Mouse (Mus musculus): ENCODE results near the gene Ly6g6f. TPM values are rescaled to one million over a fixed set of nuclear protein-coding genes. Genes with fewer than 3 reads are reported as not detected.
"Not testable (repeated sequence)": the region's sequence is repeated elsewhere in the genome, so short reads cannot be mapped to it uniquely, and the experiment has no call there.

Gene Ly6g6f
- polyA plus RNA-seq, 1 experiment, result 0.08 TPM

DNA sequence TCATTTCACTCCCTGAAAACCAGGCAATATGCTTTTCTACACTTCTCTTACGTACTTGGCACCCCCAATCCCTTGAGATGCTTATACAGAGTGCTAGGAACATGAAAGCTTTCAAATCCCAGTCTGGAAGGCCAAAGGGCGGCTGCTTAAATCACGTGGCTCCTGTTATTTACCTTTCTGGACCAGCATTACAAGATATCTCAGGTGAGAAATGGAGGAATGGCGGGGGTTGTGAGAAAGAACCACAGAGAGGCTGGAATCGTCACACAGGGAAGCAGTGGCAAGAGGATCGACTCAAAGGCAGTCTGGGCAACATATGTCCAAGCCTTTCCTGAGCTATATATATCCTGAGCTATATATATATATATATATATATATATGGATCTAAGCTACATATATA, 40.2 kb upstream of the Ly6g6f start:
- TF ChIP-seq TAL1 (IDR thresholded peaks at IDR 0.05; ENCODE audit: low read length) (no peak), GATA1 (IDR thresholded peaks at IDR 0.05; ENCODE audit: low read length) (no peak)
- no peaks in the 10 kb centered on the region for H3K27me3 ChIP-seq (ENCODE audit: control insufficient read depth)
- no peaks in the 10 kb centered on the region for H3K9me3 ChIP-seq (ENCODE audit: control insufficient read depth, low read length)
- peaks cover 50% of the 10 kb centered on the region for H3K36me3 ChIP-seq (ENCODE audit: control insufficient read depth)
- H3K4me3 ChIP-seq (replicated peaks), result peak overlapping the region; percentile 63
- peaks cover 64% of the 10 kb centered on the region for H3K4me1 ChIP-seq (ENCODE audit: control insufficient read depth)

DNA sequence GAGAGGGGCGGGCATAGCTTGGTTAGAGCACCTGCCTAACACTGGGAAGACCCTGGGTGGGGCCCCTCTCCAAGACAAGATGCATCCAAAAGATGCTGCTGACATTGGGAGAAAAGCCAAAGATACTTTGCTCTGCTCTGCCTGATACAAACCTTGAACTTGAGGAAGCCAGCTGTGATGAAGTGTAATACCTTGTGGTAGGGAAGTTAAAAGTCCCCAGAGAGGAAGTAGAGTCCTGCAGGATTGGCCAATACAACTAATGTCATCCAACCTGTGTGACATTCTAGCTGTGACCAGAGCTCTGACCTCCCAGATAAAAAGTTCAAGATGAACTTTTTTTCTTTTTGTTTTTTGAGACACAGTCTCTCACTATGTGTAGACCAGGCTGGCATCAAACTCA, 39.7 kb upstream of the Ly6g6f start:
- TF ChIP-seq GATA1 (IDR thresholded peaks at IDR 0.05; ENCODE audit: low read length), result no peak
- no peak for TF ChIP-seq TAL1 (IDR thresholded peaks at IDR 0.05; ENCODE audit: low read length)

DNA sequence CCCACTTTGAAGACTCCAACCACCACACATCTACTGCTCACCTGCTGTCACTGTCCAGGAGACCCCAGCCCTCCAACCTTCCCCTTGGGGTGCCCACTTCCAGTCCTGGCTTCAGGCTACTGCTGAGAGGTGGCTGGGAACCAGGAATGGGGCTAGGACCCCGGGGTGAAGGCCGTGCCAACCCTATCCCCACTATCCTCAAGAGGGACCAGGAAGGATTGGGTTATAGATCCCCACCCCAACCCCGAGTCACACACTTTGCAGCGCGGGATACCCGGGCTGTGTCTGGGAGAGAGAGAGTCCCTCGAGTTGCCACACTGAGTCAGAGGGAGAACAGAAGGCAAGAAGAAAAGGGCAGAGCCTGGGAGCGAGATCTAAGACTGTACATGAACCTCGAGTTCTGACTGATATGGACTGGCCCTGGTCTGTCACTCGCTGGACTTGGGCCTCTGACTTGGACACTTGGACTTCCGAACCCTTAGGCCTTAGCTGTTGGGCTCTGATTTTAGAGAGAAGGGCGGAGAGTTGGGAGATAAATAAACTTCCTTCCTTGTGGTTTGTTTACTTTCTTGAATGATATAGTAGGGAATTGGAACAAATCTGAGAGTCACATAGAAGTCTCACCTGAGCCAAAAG, 39.0 kb upstream of the Ly6g6f start:
- not testable (repeated sequence) for H3K27me3 ChIP-seq (ENCODE audit: control insufficient read depth); H3K4me3 ChIP-seq (replicated peaks); H3K9me3 ChIP-seq (ENCODE audit: control insufficient read depth, low read length)
- H3K4me1 ChIP-seq (ENCODE audit: control insufficient read depth), result peaks cover 75% of the 10 kb centered on the region
- peaks cover 48% of the 10 kb centered on the region for H3K36me3 ChIP-seq (ENCODE audit: control insufficient read depth)

More for the DNA sequence above, 39.7 kb upstream of the Ly6g6f start:
- peaks cover 69% of the 10 kb centered on the region for H3K4me1 ChIP-seq (ENCODE audit: control insufficient read depth)
- no peak overlapping the region for H3K4me3 ChIP-seq (replicated peaks)
- H3K27me3 ChIP-seq (ENCODE audit: control insufficient read depth), result no peaks in the 10 kb centered on the region
- peaks cover 47% of the 10 kb centered on the region for H3K36me3 ChIP-seq (ENCODE audit: control insufficient read depth)
- H3K9me3 ChIP-seq (ENCODE audit: control insufficient read depth, low read length), result no peaks in the 10 kb centered on the region

- Histone ChIP-seq H3K36me3 (ENCODE audit: control insufficient read depth) (peaks cover 51% of the 10 kb centered on the region), H3K4me1 (ENCODE audit: control insufficient read depth) (peaks cover 71% of the 10 kb centered on the region)
- not testable (repeated sequence) for H3K27me3 ChIP-seq (ENCODE audit: control insufficient read depth)
Measured at GRCm38 (mm10) chr17:35123287-35123686, 37.9 kb upstream of the Ly6g6f start.

GRCm38 (mm10) chr17:35121871-35122303, 36.5 kb upstream of the Ly6g6f start, which contains the start of gene Csnk2b:
Gene Csnk2b, minus strand, starts transcription at chr17:35122053.
- Histone ChIP-seq H3K4me1 (ENCODE audit: control insufficient read depth) (peaks cover 64% of the 10 kb centered on the region), H3K36me3 (ENCODE audit: control insufficient read depth) (peaks cover 58% of the 10 kb centered on the region), H3K9me3 (ENCODE audit: control insufficient read depth, low read length) (no peaks in the 10 kb centered on the region), H3K4me3 (replicated peaks) (peak within 1 kb of the TSS; percentile 74), H3K27me3 (ENCODE audit: control insufficient read depth) (no peaks in the 10 kb centered on the region)
- TF ChIP-seq GATA1 (IDR thresholded peaks at IDR 0.05; ENCODE audit: low read length) (no peak), TAL1 (IDR thresholded peaks at IDR 0.05; ENCODE audit: low read length) (no peak)

More at GRCm38 (mm10) chr17:35123287-35123686, 37.9 kb upstream of the Ly6g6f start:
- not testable (repeated sequence) for H3K4me3 ChIP-seq (replicated peaks); H3K9me3 ChIP-seq (ENCODE audit: control insufficient read depth, low read length)

- H3K9me3 ChIP-seq (ENCODE audit: control insufficient read depth, low read length), result no peaks in the 10 kb centered on the region
- peaks cover 63% of the 10 kb centered on the region for H3K36me3 ChIP-seq (ENCODE audit: control insufficient read depth)
- H3K4me3 ChIP-seq (replicated peaks), result peak within 1 kb of the TSS; percentile 74
- TF ChIP-seq TAL1 (IDR thresholded peaks at IDR 0.05; ENCODE audit: low read length) (no peak), GATA1 (IDR thresholded peaks at IDR 0.05; ENCODE audit: low read length) (no peak)
- no peaks in the 10 kb centered on the region for H3K27me3 ChIP-seq (ENCODE audit: control insufficient read depth)
- peaks cover 58% of the 10 kb centered on the region for H3K4me1 ChIP-seq (ENCODE audit: control insufficient read depth)
Measured at GRCm38 (mm10) chr17:35121143-35121799, 35.9 kb upstream of the Ly6g6f start, which contains the start of gene Gpank1. Gene Gpank1, plus strand, starts transcription at chr17:35121455.

GRCm38 (mm10) chr17:35120745-35121142, 35.3 kb upstream of the Ly6g6f start:
- H3K4me1 ChIP-seq (ENCODE audit: control insufficient read depth), result peaks cover 52% of the 10 kb centered on the region
- H3K9me3 ChIP-seq (ENCODE audit: control insufficient read depth, low read length), result no peaks in the 10 kb centered on the region
- peaks cover 68% of the 10 kb centered on the region for H3K36me3 ChIP-seq (ENCODE audit: control insufficient read depth)

GRCm38 (mm10) chr17:35115046-35116019, 29.9 kb upstream of the Ly6g6f start, which contains the start of gene Ly6g5b:
Gene Ly6g5b, minus strand, starts transcription at chr17:35115428.
- H3K4me3 ChIP-seq (replicated peaks), result no peak within 1 kb of the TSS
- no peak for TF ChIP-seq TAL1 (IDR thresholded peaks at IDR 0.05; ENCODE audit: low read length)
- no peak for TF ChIP-seq GATA1 (IDR thresholded peaks at IDR 0.05; ENCODE audit: low read length)

More at GRCm38 (mm10) chr17:35120745-35121142, 35.3 kb upstream of the Ly6g6f start:
- no peaks in the 10 kb centered on the region for H3K27me3 ChIP-seq (ENCODE audit: control insufficient read depth)
- no peak for TF ChIP-seq GATA1 (IDR thresholded peaks at IDR 0.05; ENCODE audit: low read length)
- no peak for TF ChIP-seq TAL1 (IDR thresholded peaks at IDR 0.05; ENCODE audit: low read length)
- peak overlapping the region; percentile 74 for H3K4me3 ChIP-seq (replicated peaks)

More at GRCm38 (mm10) chr17:35115046-35116019, 29.9 kb upstream of the Ly6g6f start, which contains the start of gene Ly6g5b:
- Histone ChIP-seq H3K9me3 (ENCODE audit: control insufficient read depth, low read length) (no peaks in the 10 kb centered on the region), H3K36me3 (ENCODE audit: control insufficient read depth) (peaks cover 58% of the 10 kb centered on the region), H3K27me3 (ENCODE audit: control insufficient read depth) (peaks cover 2% of the 10 kb centered on the region; the same call in 1 of the 2 replicates), H3K4me1 (ENCODE audit: control insufficient read depth) (peaks cover 12% of the 10 kb centered on the region)
